Mouse (Mus musculus): ENCODE results near the gene Znrf4. TPM values are rescaled to one million over a fixed set of nuclear protein-coding genes. Genes with fewer than 3 reads are reported as not detected.

Gene Znrf4
- polyA plus RNA-seq, 1 experiment from 2014 or later, result not detected

DNA sequence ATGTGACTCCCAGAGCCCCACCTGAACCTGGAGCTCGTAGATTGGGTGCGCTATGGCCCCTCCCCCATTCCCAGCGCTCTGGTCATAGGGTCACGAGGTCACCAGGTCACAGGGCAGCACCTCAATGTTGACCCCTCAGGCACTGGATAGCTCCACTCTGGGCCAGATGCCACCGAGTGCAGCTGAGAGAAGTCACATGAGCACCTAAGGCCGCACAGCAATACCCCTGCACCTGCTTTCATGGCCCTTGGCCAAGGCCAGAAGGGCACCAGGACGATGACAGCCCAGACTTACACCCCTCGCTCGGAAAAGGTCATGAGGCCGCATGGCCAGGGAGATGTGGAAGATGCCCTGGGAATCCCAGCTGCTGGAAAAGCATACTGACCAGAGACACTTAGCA is 41.7 kb downstream of the Znrf4 start:
- no peak for ATAC-seq
- Histone ChIP-seq H3K4me3 (replicated peaks) (peak overlapping the region; percentile 22; the same call in 1 of the 2 replicates), H3K27me3 (no peaks in the 10 kb centered on the region), H3K9me3 (no peaks in the 10 kb centered on the region), H3K27ac (0 out of 2 replicates have a peak overlapping the region, but pooled peaks have one; percentile 12), H3K36me3 (peaks cover 15% of the 10 kb centered on the region), H3K9ac (replicated peaks) (peak overlapping the region; percentile 61), H3K4me1 (replicated peaks) (peaks cover 94% of the 10 kb centered on the region), H3K4me2 (replicated peaks) (peak overlapping the region; percentile 98)
- whole genome bisulfite sequencing, result 26% methylated on average over 10 of the region's 10 CpGs

GRCm38 (mm10) chr17:56470001-56470436 is 42.2 kb downstream of the Znrf4 start:
- H3K27ac ChIP-seq, result peak overlapping the region; percentile 94
- peaks cover 98% of the 10 kb centered on the region for H3K4me1 ChIP-seq (replicated peaks)
- WGBS, result 7% methylated on average over 26 of the region's 26 CpGs
- H3K4me3 ChIP-seq (replicated peaks), result peak overlapping the region; percentile 22
- H3K9ac ChIP-seq (replicated peaks), result peak overlapping the region; percentile 61
- H3K27me3 ChIP-seq, result no peaks in the 10 kb centered on the region
- no peaks in the 10 kb centered on the region for H3K9me3 ChIP-seq
- H3K36me3 ChIP-seq, result peaks cover 15% of the 10 kb centered on the region
- H3K4me2 ChIP-seq (replicated peaks), result peak overlapping the region; percentile 98
- no peak for ATAC-seq

- peaks cover 100% of the 10 kb centered on the region for H3K4me1 ChIP-seq (replicated peaks)
- H3K27me3 ChIP-seq, result no peaks in the 10 kb centered on the region
- 35% methylated on average over 8 of the region's 8 CpGs for WGBS
- H3K9me3 ChIP-seq, result no peaks in the 10 kb centered on the region
- H3K36me3 ChIP-seq, result peaks cover 15% of the 10 kb centered on the region
- ATAC-seq, result no peak
- peak overlapping the region; percentile 94 for H3K27ac ChIP-seq
- H3K4me2 ChIP-seq (replicated peaks), result peak overlapping the region; percentile 98
- no peak overlapping the region for H3K4me3 ChIP-seq (replicated peaks)
- H3K9ac ChIP-seq (replicated peaks), result peak overlapping the region; percentile 61
Observed at GRCm38 (mm10) chr17:56469275-56469674, 43.0 kb downstream of the Znrf4 start.

DNA sequence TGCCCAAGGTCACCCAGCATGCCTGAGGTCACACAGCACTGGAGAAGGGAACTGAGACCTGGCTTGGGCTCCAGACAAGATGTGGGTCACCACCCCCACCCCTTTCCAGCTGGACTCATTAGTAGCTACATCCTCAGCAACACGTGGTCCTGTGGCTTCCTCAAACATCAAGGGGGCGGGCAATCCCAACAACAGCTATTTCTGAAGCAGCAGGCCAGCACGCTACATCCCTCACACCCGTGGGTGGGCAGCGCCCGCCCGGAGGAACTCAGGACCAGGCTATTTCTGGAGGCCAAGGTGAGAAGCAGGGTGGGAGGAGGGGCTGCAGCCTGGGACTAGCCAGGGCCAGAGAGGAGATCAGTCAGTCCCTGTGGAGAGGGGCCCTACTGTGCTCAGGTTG is 43.4 kb downstream of the Znrf4 start:
- Histone ChIP-seq H3K9ac (replicated peaks) (peak overlapping the region; percentile 61), H3K36me3 (peaks cover 15% of the 10 kb centered on the region), H3K9me3 (no peaks in the 10 kb centered on the region), H3K4me2 (replicated peaks) (peak overlapping the region; percentile 98), H3K27ac (peak overlapping the region; percentile 94), H3K4me3 (replicated peaks) (no peak overlapping the region), H3K4me1 (replicated peaks) (peaks cover 100% of the 10 kb centered on the region), H3K27me3 (no peaks in the 10 kb centered on the region)
- ATAC-seq, result no peak
- 66% methylated on average over 7 of the region's 7 CpGs for WGBS

DNA sequence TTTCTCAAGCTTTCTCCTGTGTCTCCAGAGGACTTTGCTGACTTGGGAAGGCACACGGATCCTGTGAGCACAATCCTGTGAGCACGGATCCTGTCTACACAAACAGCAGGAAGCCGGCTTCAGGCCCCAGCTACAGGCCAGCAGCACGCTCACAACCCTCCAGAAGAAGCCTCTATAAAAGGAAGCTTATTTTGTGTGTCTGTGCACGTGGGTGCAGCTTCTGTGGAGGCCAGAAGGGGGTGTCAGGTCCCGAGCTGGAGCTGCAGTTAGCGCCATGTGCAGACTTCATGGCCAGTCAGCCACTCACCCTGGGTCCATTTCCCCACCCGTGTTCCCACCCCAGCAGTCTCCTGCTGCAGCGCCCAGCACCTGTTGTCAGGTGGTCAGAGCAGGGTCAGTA is 43.9 kb downstream of the Znrf4 start:
- 0 out of 2 replicates have a peak overlapping the region, but pooled peaks have one; percentile 2 for H3K4me3 ChIP-seq (replicated peaks)
- ATAC-seq, result no peak
- peak overlapping the region; percentile 41; the same call in 1 of the 2 replicates for H3K4me2 ChIP-seq (replicated peaks)
- H3K9ac ChIP-seq (replicated peaks), result 0 out of 2 replicates have a peak overlapping the region, but pooled peaks have one; percentile 46
- no peaks in the 10 kb centered on the region for H3K27me3 ChIP-seq
- H3K36me3 ChIP-seq, result peaks cover 15% of the 10 kb centered on the region
- H3K9me3 ChIP-seq, result no peaks in the 10 kb centered on the region
- peaks cover 100% of the 10 kb centered on the region for H3K4me1 ChIP-seq (replicated peaks)
- 94% methylated on average over 9 of the region's 9 CpGs for WGBS
- peak overlapping the region; percentile 94 for H3K27ac ChIP-seq

- Histone ChIP-seq H3K27ac (peak overlapping the region; percentile 94), H3K9ac (replicated peaks) (0 out of 2 replicates have a peak overlapping the region, but pooled peaks have one; percentile 46), H3K4me3 (replicated peaks) (no peak overlapping the region), H3K36me3 (peaks cover 15% of the 10 kb centered on the region), H3K4me2 (replicated peaks) (peak overlapping the region; percentile 41), H3K4me1 (replicated peaks) (peaks cover 100% of the 10 kb centered on the region), H3K27me3 (no peaks in the 10 kb centered on the region), H3K9me3 (no peaks in the 10 kb centered on the region)
- ATAC-seq, result peak; percentile 81
- WGBS, result 11% methylated on average over 6 of the region's 7 CpGs
Observed at GRCm38 (mm10) chr17:56467456-56467884, 44.8 kb downstream of the Znrf4 start.

DNA sequence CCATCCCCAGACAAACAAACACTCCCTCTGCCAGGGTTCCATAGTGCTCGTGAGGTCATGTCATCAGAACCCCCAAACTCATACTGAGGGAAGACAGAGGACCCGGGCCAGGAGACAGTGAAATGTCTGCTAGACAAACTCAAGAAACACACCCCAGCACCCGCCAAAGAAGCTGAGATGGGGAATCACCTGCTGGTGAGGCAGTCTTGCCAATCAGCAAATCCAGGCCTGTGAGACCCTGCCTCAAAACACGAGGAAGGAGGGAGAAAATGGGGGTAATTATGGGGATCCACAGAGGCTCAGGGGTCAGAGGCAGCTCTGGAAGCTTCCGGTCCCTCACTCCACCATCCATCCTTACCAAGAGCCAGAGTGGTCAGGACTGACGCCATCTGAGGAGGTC is 45.5 kb downstream of the Znrf4 start:
- 71% methylated on average over 6 of the region's 6 CpGs for WGBS
- H3K36me3 ChIP-seq, result peaks cover 15% of the 10 kb centered on the region

DNA sequence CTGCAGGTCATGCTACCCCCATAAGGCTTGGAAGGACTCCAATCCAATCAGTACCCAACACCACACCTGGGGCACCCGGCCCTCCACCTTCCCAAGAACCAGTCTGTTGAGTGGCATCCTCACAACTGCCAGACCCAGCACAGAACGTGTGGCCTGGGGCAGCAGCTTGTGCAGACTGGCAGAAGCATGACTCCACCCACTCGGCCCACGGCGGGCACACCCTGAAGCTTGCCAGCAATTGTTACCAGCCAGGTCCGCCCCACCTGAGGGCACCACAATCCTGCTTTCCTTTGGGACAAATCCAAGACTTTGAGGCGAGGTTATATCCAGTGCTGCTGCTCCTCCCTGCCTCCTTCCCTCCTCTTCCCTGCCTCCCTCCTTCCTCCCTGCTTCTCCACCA is 47.4 kb downstream of the Znrf4 start:
- Histone ChIP-seq H3K4me1 (replicated peaks) (peaks cover 99% of the 10 kb centered on the region), H3K27ac (peak overlapping the region; percentile 39; the same call in 1 of the 2 replicates), H3K27me3 (no peaks in the 10 kb centered on the region), H3K9me3 (no peaks in the 10 kb centered on the region), H3K36me3 (peaks cover 15% of the 10 kb centered on the region), H3K9ac (replicated peaks) (no peak overlapping the region), H3K4me3 (replicated peaks) (no peak overlapping the region), H3K4me2 (replicated peaks) (no peak overlapping the region)
- WGBS, result 83% methylated on average over 7 of the region's 7 CpGs
- no peak for ATAC-seq

More for the DNA sequence above, 45.5 kb downstream of the Znrf4 start:
- H3K4me1 ChIP-seq (replicated peaks), result peaks cover 99% of the 10 kb centered on the region
- H3K4me2 ChIP-seq (replicated peaks), result peak overlapping the region; percentile 41
- 0 out of 2 replicates have a peak overlapping the region, but pooled peaks have one; percentile 32 for H3K9ac ChIP-seq (replicated peaks)
- no peaks in the 10 kb centered on the region for H3K27me3 ChIP-seq
- ATAC-seq, result no peak
- no peaks in the 10 kb centered on the region for H3K9me3 ChIP-seq
- peak overlapping the region; percentile 94 for H3K27ac ChIP-seq
- H3K4me3 ChIP-seq (replicated peaks), result no peak overlapping the region

- WGBS, result 95% methylated on average over 2 of the region's 2 CpGs
- Histone ChIP-seq H3K27me3 (no peaks in the 10 kb centered on the region), H3K4me3 (replicated peaks) (no peak overlapping the region), H3K36me3 (peaks cover 11% of the 10 kb centered on the region), H3K9me3 (no peaks in the 10 kb centered on the region), H3K27ac (no peak overlapping the region), H3K4me1 (replicated peaks) (peaks cover 99% of the 10 kb centered on the region), H3K4me2 (replicated peaks) (no peak overlapping the region), H3K9ac (replicated peaks) (no peak overlapping the region)
- no peak for ATAC-seq
Observed at GRCm38 (mm10) chr17:56464345-56464744, 47.9 kb downstream of the Znrf4 start.

- Histone ChIP-seq H3K4me1 (replicated peaks) (peaks cover 99% of the 10 kb centered on the region), H3K4me3 (replicated peaks) (no peak overlapping the region), H3K27me3 (no peaks in the 10 kb centered on the region), H3K27ac (peak overlapping the region; percentile 93), H3K9ac (replicated peaks) (peak overlapping the region; percentile 71; the same call in 1 of the 2 replicates), H3K9me3 (no peaks in the 10 kb centered on the region), H3K36me3 (peaks cover 5% of the 10 kb centered on the region), H3K4me2 (replicated peaks) (peak overlapping the region; percentile 91)
- 57% methylated on average over 1 of the region's 1 CpGs for WGBS
- ATAC-seq, result no peak
Observed at GRCm38 (mm10) chr17:56463500-56463899, 48.7 kb downstream of the Znrf4 start.

DNA sequence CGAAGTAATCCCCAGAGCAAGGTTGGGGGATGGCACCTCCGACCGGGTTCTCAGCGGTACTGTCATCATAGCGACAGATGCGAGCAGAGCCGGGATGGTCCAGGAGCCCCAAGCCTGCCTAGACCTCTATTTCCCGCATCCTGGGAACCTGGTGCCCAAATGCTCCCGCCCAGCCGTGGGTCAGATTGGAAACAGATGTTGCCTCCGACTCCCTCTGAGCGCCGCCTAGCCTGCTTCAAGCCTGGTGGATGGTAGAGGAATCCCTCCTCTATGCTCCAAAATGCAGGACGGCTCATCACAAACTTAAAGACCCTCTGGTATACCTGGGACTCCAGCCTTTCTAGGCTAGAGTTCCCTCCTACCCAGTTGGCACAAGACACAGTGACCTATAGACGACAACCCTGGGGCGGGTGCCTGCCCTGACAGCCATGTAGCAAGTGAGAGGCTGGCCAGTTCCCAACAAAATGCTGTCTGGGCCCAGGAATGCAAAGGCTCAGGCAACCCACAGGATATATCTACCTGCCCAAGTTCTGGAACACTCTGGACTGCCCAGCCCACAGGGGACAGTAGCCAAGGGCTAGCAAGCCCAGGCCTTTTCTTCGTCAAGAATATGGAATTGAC is 49.3 kb downstream of the Znrf4 start:
- peak overlapping the region; percentile 71 for H3K9ac ChIP-seq (replicated peaks)
- no peaks in the 10 kb centered on the region for H3K9me3 ChIP-seq
- H3K36me3 ChIP-seq, result peaks cover 4% of the 10 kb centered on the region
- peak overlapping the region; percentile 93 for H3K27ac ChIP-seq
- peak; percentile 0 for ATAC-seq
- peak overlapping the region; percentile 49 for H3K4me3 ChIP-seq (replicated peaks)
- peak overlapping the region; percentile 91 for H3K4me2 ChIP-seq (replicated peaks)
- 2% methylated on average over 17 of the region's 17 CpGs for WGBS
- H3K4me1 ChIP-seq (replicated peaks), result peaks cover 99% of the 10 kb centered on the region
- H3K27me3 ChIP-seq, result no peaks in the 10 kb centered on the region

All from midbrain, embryonic 13.5 days (tissue).